Mouse (Mus musculus) urinary bladder, postnatal 36 days (tissue): ENCODE results near the gene Ccs.
"Not testable (repeated sequence)": the region's sequence is repeated elsewhere in the genome, so short reads cannot be mapped to it uniquely, and the experiment has no call there.

Experiments used
- DNase-seq, 2 experiments: peaks; one replicate each; pipeline ENCODE4 v3.0.0; 2022; ENCODE audit warnings: low spot score in 2 of 2, mixed read lengths in 1 of 2

The Ccs gene

DNA sequence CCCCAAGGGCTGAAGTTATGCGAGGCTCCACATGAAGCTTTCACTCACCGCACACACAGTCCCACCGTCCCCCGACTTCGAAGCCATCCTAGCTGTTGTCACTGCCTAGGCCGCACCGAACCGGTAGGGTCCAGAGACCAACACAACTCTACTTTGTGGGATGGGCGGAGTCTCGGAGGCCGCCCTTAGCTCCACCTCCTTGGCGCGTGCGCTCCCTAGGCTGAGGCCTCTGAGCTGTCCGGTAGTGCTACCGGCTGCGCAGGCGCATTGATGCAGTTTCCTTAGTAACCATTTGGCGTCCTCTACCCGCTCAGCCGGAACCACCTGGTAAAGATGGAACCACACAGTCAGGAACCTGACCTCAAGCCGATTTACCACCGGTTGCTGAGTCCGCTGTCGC lies at the start of gene Ccs, which contains the start of gene Ccdc87:
Ccs (minus strand) TSS at position 184 of the 400 bp plus-strand sequence.
Ccdc87 (plus strand) TSS at position 218 of the 400 bp plus-strand sequence.
- DNase-seq = peak; percentile 96 to 97

DNA sequence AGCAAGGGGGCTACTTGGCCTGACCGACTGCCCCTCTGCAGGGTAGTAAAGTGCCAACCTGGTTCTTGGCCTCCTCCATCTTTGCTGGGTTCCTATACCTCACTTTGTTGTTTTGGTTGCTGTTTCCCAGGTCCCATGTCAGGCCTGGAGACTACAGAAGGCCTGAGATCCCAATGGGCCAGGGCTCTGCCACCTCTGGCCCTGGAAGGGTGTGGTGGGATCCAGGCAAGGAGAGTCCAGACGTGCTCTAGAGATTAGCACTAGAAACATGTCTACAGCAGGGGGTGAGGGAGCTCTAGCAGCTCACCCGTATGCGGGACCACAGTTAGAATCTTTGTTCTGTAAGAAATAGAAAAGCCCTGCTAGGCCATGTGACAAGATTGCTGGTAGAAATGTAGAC lies 44.8 kb upstream of the Ccs start:
- no peak for DNase-seq

GRCm38 (mm10) chr19:4879324-4879703 lies 40.2 kb upstream of the Ccs start:
- no peak for DNase-seq

DNA sequence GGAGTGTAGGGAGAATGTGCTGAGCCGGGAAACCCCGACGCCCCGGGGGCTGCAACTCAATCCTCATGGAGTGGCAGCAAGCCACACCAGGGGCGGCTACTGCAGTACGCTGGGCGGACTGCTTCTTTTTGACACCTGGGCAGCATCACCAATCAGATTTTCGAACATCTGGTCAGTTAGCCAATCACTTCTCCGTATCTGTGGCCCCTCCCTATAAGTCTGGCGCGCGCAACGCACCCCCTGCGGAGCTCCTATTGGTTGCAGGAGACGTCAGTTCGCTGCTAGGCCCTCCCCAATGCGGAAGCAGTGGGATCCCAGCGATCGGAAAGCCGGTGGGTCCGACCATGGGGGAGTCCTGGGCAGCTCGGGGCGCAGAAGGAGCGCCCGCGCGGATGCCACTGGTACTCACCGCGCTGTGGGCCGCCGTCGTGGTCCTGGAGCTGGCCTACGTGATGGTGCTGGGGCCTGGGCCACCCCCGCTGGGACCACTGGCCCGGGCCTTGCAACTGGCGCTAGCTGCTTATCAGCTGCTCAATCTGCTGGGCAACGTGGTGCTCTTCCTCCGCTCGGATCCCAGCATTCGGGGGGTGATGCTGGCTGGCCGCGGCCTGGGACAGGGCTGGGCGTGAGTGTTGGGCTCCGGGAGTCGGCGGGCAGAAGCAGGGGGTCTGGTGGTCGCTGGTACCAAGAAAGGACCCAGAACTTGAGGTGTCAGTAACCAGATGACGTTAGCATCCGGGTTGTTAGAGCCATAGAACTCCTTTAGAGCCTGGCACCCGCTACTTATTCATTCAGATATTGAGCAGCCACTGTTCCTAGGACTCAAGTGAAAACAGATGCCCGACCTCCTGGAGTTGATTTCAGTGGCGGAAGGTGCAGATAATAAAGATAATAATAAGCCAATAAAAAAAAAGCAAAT lies 39.5 kb upstream of the Ccs start, which contains the start of gene Zdhhc24:
Zdhhc24 (plus strand) TSS at position 264 of the 919 bp plus-strand sequence.
- peak; percentile 96 to 97 for DNase-seq

GRCm38 (mm10) chr19:4877785-4878184 lies 38.7 kb upstream of the Ccs start, which contains the start of gene Actn3:
TSS of gene Actn3 (minus strand) at chr19:4877909.
- DNase-seq = peak; percentile 13 to 63

GRCm38 (mm10) chr19:4876755-4877154 lies 37.6 kb upstream of the Ccs start:
- no peak for DNase-seq

DNA sequence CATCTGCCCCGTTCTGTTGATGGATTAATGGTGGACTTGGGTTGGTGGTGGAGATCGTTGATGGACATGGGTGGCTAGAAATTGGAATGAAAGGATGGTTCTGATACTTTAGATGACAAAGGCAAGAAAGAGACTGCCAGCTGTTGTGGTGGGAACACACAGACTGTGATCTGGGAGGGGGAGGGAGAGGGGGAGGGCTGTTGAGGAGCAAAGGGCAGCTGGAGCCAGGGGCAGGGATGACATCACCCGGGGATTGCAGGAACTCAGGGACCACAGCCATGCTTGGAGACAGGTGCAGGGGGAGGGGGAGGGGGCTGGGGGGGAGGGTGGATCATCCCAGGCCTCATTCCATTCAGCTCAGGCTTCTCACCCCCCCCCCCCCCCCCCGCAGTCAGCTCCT lies 37.1 kb upstream of the Ccs start:
- no peak for DNase-seq

- DNase-seq = not testable (repeated sequence)
Measured at GRCm38 (mm10) chr19:4874613-4875012, 35.5 kb upstream of the Ccs start.

- DNase-seq = no peak
Measured at GRCm38 (mm10) chr19:4865147-4865546, 26.0 kb upstream of the Ccs start.

- DNase-seq = no peak
Measured at GRCm38 (mm10) chr19:4863048-4863447, 23.9 kb upstream of the Ccs start.

DNA sequence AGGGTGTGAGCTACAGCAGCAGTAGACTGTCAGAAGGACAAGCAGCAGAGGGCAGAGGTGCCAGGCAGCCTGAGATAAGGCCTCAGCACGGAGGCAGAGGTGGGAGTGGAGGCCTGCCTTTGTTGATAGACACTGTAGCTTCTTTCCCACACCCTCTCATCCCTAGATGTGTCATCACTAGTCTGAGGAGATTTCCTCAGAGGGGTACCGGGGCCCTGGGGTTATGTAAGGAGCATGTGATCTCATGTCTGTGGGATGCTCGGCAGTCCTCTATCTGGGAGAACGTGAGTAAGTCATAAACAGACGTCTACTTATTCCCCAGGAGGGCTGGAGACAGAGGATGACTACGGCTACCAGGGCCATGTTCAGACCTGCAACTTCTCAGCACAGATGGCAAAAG lies 19.9 kb upstream of the Ccs start:
- DNase-seq = no peak

DNA sequence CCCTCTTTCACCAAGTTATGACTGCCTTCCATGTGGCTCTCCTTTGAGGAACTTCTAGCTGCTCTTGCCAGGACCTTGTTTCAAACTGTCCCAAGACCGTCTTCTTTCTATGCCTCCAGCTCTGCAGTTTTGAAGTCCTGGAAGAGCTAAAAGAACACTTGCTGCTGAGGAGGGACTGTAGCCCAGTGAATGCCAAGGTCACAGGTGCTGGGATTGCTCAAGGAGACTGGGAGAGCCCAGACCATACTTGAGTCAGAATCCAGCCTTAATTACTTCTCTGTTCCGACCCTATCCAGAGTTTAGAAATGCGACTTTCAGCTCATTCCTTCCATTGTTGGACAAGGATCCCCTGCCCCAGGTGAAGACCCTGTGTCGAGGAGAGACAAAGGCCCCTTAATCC lies 16.8 kb upstream of the Ccs start:
- no peak for DNase-seq

DNA sequence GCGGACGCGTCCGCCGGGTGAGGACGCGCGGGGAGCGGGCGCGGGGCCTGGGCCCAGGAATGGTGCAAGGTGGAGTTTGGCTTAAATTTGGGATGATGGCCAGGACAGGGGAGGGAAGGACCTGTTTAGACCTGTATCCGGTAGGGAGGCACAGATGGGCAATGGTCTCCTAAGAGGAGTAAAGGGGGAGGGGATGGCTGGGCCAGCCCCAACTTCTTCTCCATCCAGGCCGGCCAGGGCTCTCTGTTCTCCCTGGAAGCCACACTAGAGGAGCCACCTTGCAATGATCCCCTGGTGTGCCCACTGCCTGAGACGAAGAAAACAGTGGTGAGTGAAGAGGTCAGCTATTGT lies 16.3 kb upstream of the Ccs start:
- no peak for DNase-seq

DNA sequence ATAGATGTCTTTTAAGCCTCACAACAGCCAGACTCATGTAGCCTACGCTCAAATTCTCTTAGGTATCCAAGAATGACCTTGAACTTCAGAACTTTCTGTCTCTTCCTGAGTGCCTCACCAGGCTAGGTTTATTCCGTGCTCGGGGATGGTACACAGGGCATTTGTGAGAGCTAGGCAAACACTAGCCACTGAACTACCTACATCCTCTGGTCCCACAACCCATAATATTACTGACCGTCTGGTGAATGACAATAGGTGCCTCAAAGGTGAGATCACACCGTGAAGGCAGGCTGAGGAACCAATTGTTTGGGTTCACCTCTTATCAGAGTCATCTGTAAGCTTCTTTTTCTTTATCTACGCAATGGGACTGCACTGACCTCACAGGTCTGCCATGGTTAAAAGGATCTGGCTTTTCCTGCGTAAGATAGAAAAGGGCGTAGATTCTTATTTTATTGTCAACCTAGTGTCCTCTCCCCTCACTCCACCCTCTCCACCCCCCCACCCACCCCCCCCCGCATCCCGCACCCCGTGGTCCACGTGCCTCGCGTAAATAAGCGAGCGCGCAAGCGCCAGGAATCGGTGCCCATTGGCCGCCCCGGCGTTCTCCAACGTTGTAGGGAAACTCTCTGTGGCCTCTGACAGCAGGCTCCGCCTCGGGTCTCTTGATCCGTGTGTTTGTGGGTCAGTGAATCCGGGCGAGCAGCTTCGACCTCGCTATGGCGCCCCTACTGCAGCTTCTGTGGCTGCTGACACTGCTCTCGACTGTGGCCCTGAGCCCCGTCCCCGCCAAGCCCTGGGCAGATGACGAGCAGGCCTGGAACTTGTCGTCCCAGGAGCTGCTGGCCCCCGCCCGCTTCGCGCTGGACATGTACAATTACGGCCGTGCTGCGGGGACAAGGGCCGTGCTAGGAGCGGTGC lies 15.7 kb upstream of the Ccs start, which contains the start of gene Ctsf:
Ctsf (plus strand) TSS at position 579 of the 918 bp plus-strand sequence.
- DNase-seq = peak; percentile 75 to 90

- no peak for DNase-seq
Measured at GRCm38 (mm10) chr19:4850281-4850680, 11.1 kb upstream of the Ccs start.

DNA sequence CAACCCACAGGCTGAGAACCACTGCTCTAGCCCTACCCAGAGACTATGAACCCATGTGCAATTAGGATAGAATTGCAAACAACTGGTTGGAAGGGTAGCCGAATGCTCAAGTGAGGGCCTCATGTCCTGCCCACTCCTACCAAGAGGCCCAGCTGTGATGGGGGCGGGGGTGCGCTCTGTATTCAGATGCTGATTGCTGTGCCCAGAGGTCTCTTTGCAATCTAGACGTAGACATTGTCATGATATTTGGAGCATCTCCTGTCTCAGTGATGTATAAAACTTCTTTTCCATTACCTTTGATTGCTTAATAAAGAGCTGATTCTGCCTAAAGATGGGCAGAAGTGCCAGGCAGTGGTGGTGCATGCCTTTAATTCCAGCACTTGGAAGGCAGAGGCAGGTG lies 10.7 kb upstream of the Ccs start:
- DNase-seq = no peak

DNA sequence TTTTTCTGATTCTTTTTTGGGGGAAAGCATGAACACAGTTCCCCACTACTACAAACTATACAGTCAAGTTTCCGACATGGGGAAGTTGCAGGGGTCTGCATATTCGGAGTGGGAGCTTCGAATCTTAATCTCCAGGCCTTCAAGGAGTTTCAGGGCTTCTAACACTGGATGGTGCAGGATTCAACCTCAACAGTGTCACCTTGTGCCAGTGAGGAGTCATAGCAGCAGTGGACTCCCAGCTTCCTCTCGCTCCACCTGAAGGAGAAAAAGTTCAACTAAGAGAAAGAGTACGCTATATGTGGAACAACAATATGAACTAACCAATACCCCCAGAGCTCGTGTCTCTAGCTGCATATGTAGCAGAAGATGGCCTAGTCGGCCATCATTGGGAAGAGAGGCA lies 8.4 kb upstream of the Ccs start:
- DNase-seq = peak in 1 of 2 experiments; percentile 7

- DNase-seq = no peak
Measured at GRCm38 (mm10) chr19:4845846-4846245, 6.7 kb upstream of the Ccs start.

DNA sequence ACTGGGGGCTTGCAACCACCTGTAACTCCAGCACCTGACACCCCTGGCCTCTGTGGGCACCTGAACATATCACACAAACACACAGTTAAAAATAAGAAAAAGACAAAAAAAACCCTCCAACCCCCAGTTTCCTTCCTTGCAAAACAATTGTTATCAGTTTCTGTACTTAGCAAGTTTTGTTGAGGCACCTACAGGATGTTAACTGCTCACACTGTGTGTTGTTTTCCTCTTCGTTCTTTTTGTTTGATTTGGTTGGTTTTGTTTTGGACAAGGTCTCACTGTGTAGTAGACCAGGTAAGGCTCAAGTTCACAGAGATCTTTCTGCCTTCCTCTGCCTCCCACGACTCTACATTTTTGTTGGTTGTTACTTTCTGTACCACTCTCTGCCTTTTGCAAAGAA lies 3.5 kb upstream of the Ccs start:
- DNase-seq = no peak

- DNase-seq = no peak
Measured at GRCm38 (mm10) chr19:4840848-4841247, 1.7 kb upstream of the Ccs start.

- DNase-seq = no peak
Measured at GRCm38 (mm10) chr19:4838526-4839140, 499 bp downstream of the Ccs start.

GRCm38 (mm10) chr19:4837049-4837448 lies 2.1 kb downstream of the Ccs start:
- DNase-seq = no peak
